Mouse (Mus musculus): ENCODE measurements at regions not wholly inside any gene's neighbourhood (a gene's known extent, or its start where the extent isn't known, plus 50 kb on each side); places are given as distances from the start of the nearest gene placed in this dataset.

GRCm38 (mm10) chr3:29774365-29774764 lies 692.5 kb downstream of the Egfem1 start:
- TF ChIP-seq E2F4 (IDR thresholded peaks at IDR 0.05; ENCODE audit: insufficient read depth) (no peak), POLR2AphosphoS2 (IDR thresholded peaks at IDR 0.05; ENCODE audit: insufficient read length, low read depth) (no peak), POLR2A (IDR thresholded peaks at IDR 0.05; ENCODE audit: insufficient read length, low read depth) (no peak), TCF3 (IDR thresholded peaks at IDR 0.05; ENCODE audit: insufficient read length, low read depth) (no peak), TCF12 (IDR thresholded peaks at IDR 0.05; ENCODE audit: insufficient read depth, poor library complexity, severe bottlenecking) (no peak), SRF (IDR thresholded peaks at IDR 0.05; ENCODE audit: control insufficient read depth, insufficient read length, low read depth) (no peak), REST (IDR thresholded peaks at IDR 0.05; ENCODE audit: insufficient read depth, insufficient read length) (no peak), USF1 (IDR thresholded peaks at IDR 0.05; ENCODE audit: low read depth) (no peak), MAX (IDR thresholded peaks at IDR 0.05; ENCODE audit: low read depth) (no peak)
